Mouse (Mus musculus) intestine, embryonic 16.5 days (tissue): Measurements from ENCODE around the gene Jmjd7. TPM values are rescaled to one million over a fixed set of nuclear protein-coding genes. Genes with fewer than 3 reads are reported as not detected.

Experiments
- ATAC-seq: fragments of 200-750 bp; cut with Nextera tagmentation; 2 replicates; pipeline ENCODE4 v1.8.0; 2017; ENCODE audit warnings: moderate TSS enrichment, moderate library complexity
- H3K27ac ChIP-seq: fragments of 300-500 bp; sonication (generic); 2 replicates; pipeline ENCODE4 v1.5.1; 2014; ENCODE audit warnings: mild to moderate bottlenecking, low read length
- H3K27me3 ChIP-seq: fragments of 300-500 bp; sonication (generic); replicated peaks from 2 replicates; pipeline ENCODE4 v1.6.1; 2014; ENCODE audit warnings: low read length, control low read depth, mixed read lengths; ENCODE audit not compliant: control insufficient read depth, insufficient read depth
- H3K36me3 ChIP-seq: fragments of 300-500 bp; sonication (generic); 2 replicates; pipeline ENCODE4 v1.6.1; 2014; ENCODE audit warnings: low read length, control low read depth; ENCODE audit not compliant: control insufficient read depth, insufficient read depth
- H3K4me1 ChIP-seq: fragments of 300-500 bp; sonication (generic); 2 replicates; pipeline ENCODE4 v1.6.1; 2014; ENCODE audit warnings: low read length, control low read depth, mixed read lengths; ENCODE audit not compliant: control insufficient read depth, insufficient read depth
- H3K4me2 ChIP-seq: fragments of 300-500 bp; sonication (generic); 2 replicates; pipeline ENCODE4 v1.6.1; 2014; ENCODE audit warnings: low read depth, low read length, control low read depth
- H3K4me3 ChIP-seq: fragments of 300-500 bp; sonication (generic); 2 replicates; pipeline ENCODE4 v1.5.1; 2014; ENCODE audit warnings: mild to moderate bottlenecking, low read length
- H3K9ac ChIP-seq: fragments of 300-500 bp; sonication (generic); 2 replicates; pipeline ENCODE4 v1.6.1; 2014; ENCODE audit warnings: low read depth, low read length
- H3K9me3 ChIP-seq: fragments of 300-500 bp; sonication (generic); 2 replicates; pipeline ENCODE4 v1.6.1; 2016; ENCODE audit warnings: low read length, control low read depth; ENCODE audit not compliant: control insufficient read depth
- WGBS: fragments of 180-500 bp; shearing (Covaris S2); extraction: QIAGEN DNeasy Blood & Tissue Kit; methylation state at CpG from one replicate; pipeline ENCODE4 v1.1.7; 2014; 5-methylcytosine and 5-hydroxymethylcytosine counted together
- polyA plus RNA-seq: library from polyadenylated mRNA; unstranded; fragments of >200 nt; fragmentation: Nextera tagmentation; extraction: Ambion mirVana; gene quantifications from 2 replicates; pipeline ENCODE4 v1.2.1, GENCODE M21; 2015

Jmjd7 gene
- polyA plus RNA-seq: 16.1 and 17.4 TPM in 2 replicates

DNA sequence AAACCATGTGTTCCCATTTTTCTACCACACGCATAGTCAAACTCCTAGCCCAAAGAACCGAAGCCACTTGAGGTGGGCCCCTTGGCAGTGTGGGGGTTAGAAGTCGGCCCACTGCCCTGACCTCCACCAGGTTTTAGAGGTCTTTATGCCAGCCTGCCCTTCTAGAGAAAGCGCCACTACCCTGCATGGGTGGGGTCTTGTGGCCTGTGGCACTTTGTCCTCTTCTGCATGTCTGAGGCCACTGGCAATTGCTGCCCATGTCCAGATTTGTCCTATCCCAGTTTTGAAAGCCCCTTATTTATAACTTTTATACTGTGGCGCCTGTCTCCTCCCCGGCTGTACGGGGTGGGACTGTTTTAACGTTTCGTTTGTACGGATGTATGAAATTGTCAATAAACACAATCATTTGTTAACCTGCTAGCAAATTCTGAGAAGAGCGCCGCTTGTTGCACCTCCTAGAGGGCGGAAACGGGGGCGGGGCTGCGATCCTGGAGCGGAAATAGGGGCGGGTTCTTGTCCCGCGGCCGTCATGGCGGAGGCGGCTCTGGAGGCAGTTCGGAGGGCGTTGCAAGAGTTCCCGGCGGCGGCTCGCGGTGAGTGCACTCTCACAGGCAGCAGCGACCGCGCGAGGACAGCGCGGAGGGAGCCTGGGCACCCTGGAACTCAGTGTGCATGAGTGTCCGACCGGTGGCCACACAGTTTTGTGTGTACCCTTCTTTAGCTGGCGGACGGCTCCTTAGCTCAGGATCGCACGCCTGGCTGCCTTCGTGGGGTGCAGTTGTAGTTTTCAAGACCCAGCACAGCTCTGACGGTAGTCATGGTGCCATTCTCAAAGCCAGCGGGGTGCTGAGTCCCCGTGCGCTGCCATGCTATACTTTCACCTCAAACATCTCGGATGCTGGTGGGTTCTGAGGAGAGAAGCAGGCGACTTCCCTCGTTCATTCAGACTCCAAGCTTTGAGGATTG, at the start of gene Jmjd7, which contains the start of gene Gm28042:
Jmjd7 (plus strand) TSS at position 500 of the 966 bp plus-strand sequence.
Gm28042 (plus strand) TSS at position 510 of the 966 bp plus-strand sequence.
- 5% methylated on average over 50 of the region's 50 CpGs for WGBS
- Histone ChIP-seq H3K4me3 (peak within 1 kb of the TSS; percentile 78), H3K9ac (peak within 1 kb of the TSS; percentile 94), H3K4me1 (peaks cover 10% of the 10 kb centered on the region), H3K27me3 (no peaks in the 10 kb centered on the region), H3K9me3 (no peaks in the 10 kb centered on the region), H3K27ac (peak within 1 kb of the TSS; percentile 90), H3K4me2 (peak within 1 kb of the TSS; percentile 54), H3K36me3 (peaks cover 12% of the 10 kb centered on the region)
- ATAC-seq: peak; percentile 94

DNA sequence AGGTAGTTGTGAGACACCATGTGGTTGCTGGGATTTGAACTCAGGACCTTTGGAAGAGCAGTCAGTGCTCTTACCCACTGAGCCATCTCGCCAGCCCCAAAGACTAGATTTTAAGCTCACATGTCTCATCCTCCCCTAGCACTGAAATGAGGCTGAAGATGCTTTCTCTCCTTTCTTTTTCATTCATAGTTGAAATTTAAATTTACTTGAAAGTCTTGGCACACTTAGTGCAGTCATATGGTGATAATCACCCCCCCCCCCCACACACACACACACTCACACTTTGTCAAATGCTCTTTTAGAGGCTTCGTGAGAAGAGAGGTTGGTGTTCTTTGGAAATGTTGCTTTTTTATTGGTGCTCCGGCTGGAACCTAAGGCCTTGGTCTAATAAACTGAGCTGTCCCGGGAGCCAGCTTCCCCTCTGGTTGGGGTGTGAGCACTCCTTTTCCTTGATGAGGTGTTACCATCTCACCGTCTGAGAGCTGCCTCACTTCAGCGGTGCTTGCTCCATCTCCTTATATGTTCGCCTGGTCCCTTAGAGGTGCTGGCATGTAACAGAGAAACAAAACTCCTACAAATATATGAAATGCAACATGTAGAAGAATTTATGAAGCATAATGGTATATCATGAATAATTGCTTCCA, 46.8 kb upstream of the Jmjd7 start:
- H3K27ac ChIP-seq: no peak overlapping the region
- ATAC-seq: no peak
- H3K4me3 ChIP-seq: no peak overlapping the region
- no peaks in the 10 kb centered on the region for H3K4me1 ChIP-seq
- H3K27me3 ChIP-seq: no peaks in the 10 kb centered on the region
- H3K36me3 ChIP-seq: no peaks in the 10 kb centered on the region
- H3K9me3 ChIP-seq: no peaks in the 10 kb centered on the region
- H3K9ac ChIP-seq: no peak overlapping the region
- WGBS: 87% methylated on average over 7 of the region's 7 CpGs
- no peak overlapping the region for H3K4me2 ChIP-seq

DNA sequence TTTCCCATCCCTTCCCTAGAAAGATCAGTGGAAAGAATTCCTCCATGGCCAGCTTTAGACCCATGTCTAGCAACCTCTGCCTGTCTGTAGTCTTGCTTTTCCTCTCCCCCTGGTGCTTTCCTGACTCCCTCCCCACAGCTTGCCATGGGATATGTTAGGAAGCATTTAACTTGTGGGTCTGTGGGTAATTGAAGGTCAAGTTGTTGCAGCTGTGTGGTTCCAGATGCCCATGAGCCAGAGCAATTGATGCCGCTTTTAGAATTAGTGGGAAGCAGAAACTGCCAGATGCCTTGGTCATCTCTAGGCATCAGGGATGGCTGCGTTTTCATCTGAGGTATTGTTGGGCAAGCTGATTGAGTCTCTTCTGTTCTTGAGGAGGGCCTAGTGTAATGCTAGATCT, 45.7 kb upstream of the Jmjd7 start:
- H3K4me1 ChIP-seq: no peaks in the 10 kb centered on the region
- no peak overlapping the region for H3K27ac ChIP-seq
- no peak overlapping the region for H3K4me2 ChIP-seq
- ATAC-seq: no peak
- no peak overlapping the region for H3K4me3 ChIP-seq
- 80% methylated on average over 2 of the region's 2 CpGs for WGBS
- no peaks in the 10 kb centered on the region for H3K27me3 ChIP-seq
- H3K9ac ChIP-seq: no peak overlapping the region
- H3K36me3 ChIP-seq: no peaks in the 10 kb centered on the region
- no peaks in the 10 kb centered on the region for H3K9me3 ChIP-seq

DNA sequence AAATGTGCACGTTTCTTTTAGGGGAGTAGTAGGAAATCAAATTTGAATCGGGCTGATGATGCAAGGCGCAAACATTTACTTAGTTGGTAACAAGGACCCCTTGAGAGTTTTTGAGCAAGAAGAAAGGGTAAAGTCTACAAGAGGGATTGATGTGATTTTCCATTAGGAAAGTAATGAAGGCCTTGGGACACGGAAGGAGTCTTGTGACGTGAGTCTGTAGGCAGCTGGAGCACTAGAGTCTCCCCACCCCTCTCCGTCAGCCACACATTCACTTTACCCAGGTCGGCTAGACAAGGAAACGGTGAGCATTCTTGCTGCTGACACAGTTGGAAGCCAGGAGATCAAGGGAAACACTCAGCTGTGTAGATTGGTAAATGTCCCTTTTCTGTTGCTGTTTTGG, 41.4 kb upstream of the Jmjd7 start:
- Histone ChIP-seq H3K27me3 (no peaks in the 10 kb centered on the region), H3K9me3 (no peaks in the 10 kb centered on the region), H3K9ac (no peak overlapping the region), H3K27ac (no peak overlapping the region), H3K4me3 (no peak overlapping the region), H3K36me3 (no peaks in the 10 kb centered on the region), H3K4me2 (no peak overlapping the region), H3K4me1 (no peaks in the 10 kb centered on the region; the same call in 1 of the 2 replicates)
- 72% methylated on average over 8 of the region's 8 CpGs for WGBS
- ATAC-seq: no peak

DNA sequence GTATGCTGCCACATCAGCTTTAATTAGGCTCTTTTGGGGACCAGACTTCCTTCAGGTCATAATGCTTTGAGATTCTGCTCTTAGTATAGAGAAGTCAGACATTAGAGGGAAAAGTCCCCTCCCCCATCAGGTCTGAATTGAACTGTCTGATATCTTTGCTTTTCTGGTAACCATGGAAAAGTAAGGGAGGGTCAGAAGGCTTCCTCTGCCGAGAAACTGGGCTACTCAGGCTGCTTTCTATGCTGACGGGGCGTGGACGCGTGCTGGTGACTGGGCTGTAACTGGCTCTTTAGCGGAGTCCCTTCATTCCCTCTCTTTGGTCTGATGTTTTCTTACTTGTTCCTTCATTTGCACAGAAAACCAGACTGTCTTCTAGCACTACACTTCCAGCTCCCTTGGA, 40.9 kb upstream of the Jmjd7 start:
- H3K9me3 ChIP-seq: no peaks in the 10 kb centered on the region
- WGBS: 59% methylated on average over 6 of the region's 6 CpGs
- H3K4me3 ChIP-seq: no peak overlapping the region
- ATAC-seq: no peak; the same call in 1 of the 2 replicates
- peaks cover 3% of the 10 kb centered on the region; the same call in 1 of the 2 replicates for H3K4me1 ChIP-seq
- no peak overlapping the region for H3K27ac ChIP-seq
- no peak overlapping the region for H3K9ac ChIP-seq
- H3K27me3 ChIP-seq: no peaks in the 10 kb centered on the region
- no peaks in the 10 kb centered on the region for H3K36me3 ChIP-seq
- no peak overlapping the region for H3K4me2 ChIP-seq

DNA sequence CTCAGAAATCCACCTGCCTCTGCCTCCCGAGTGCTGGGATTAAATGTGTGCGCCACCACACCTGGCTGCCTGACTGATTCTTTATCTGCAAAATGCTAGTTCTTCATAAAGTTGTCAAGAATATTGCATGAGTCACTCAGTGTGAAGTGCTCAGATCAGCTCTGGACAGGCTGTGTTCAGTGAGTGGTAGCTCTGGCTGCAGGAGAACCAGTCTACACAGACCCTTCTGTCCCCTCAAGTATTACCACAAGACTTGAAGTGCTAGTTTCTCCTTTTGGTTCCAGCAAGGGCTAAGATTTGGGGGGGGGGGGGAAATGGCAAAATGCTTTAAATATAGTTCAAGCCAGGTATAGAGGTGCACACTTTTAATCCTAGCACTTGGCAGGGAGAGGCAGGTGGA, 39.8 kb upstream of the Jmjd7 start:
- no peak overlapping the region for H3K4me3 ChIP-seq
- no peak for ATAC-seq
- 0 out of 2 replicates have a peak, but pooled peaks cover 2% of the 10 kb centered on the region for H3K36me3 ChIP-seq
- WGBS: 98% methylated on average over 2 of the region's 2 CpGs
- H3K4me1 ChIP-seq: peaks cover 8% of the 10 kb centered on the region; the same call in 1 of the 2 replicates
- H3K9me3 ChIP-seq: no peaks in the 10 kb centered on the region
- H3K27me3 ChIP-seq: no peaks in the 10 kb centered on the region
- H3K9ac ChIP-seq: no peak overlapping the region
- H3K27ac ChIP-seq: no peak overlapping the region
- H3K4me2 ChIP-seq: no peak overlapping the region

DNA sequence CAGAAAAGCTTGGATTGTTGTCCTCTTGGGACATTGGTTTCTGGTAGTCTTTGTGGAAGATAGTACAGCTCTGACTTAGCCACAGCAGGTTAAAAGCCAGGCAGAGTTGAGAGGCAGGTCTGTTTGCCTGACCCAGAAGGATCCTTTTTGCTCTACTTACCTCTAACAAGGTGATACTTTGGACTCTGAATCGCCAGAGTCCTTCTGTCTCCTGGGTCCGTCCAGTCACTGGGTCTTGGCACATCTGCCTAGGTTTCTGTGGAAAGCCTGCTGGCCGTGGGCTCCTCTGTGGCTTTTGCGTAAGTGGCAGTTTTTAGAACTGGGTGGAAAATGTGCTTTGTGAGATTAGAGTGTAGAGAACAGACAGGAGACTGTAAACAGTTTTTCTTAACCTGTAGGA, 38.3 kb upstream of the Jmjd7 start:
- Histone ChIP-seq H3K36me3 (0 out of 2 replicates have a peak, but pooled peaks cover 2% of the 10 kb centered on the region), H3K9me3 (no peaks in the 10 kb centered on the region), H3K9ac (no peak overlapping the region), H3K4me1 (peaks cover 8% of the 10 kb centered on the region; the same call in 1 of the 2 replicates), H3K27me3 (no peaks in the 10 kb centered on the region), H3K27ac (no peak overlapping the region), H3K4me3 (no peak overlapping the region), H3K4me2 (no peak overlapping the region)
- no peak for ATAC-seq
- WGBS: 82% methylated on average over 4 of the region's 4 CpGs

DNA sequence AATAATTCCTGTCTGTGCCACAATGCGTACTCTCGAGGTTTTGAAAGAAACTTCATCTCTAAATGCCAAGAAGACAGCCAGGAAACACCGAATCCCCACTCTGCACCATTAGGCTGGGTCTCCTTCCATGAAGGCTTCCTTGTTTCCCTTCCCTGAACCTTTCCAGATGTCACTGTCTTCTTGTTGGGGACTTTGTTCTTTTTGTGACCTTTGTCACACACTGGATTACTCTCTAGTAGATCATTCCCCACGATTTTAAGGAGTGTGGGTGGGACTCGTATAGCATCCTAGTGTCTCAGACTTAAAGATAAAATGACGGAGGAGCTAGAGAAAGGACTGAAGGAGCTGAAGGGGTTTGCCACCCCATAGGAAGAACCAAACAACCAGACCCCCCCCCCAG, 36.4 kb upstream of the Jmjd7 start:
- Histone ChIP-seq H3K36me3 (0 out of 2 replicates have a peak, but pooled peaks cover 2% of the 10 kb centered on the region), H3K4me3 (no peak overlapping the region), H3K9me3 (no peaks in the 10 kb centered on the region), H3K4me2 (no peak overlapping the region), H3K27me3 (no peaks in the 10 kb centered on the region), H3K9ac (no peak overlapping the region), H3K4me1 (peaks cover 20% of the 10 kb centered on the region), H3K27ac (0 out of 2 replicates have a peak overlapping the region, but pooled peaks have one; percentile 39)
- WGBS: 73% methylated on average over 6 of the region's 6 CpGs
- 0 out of 2 replicates have a peak, but pooled peaks have one; percentile 33 for ATAC-seq

DNA sequence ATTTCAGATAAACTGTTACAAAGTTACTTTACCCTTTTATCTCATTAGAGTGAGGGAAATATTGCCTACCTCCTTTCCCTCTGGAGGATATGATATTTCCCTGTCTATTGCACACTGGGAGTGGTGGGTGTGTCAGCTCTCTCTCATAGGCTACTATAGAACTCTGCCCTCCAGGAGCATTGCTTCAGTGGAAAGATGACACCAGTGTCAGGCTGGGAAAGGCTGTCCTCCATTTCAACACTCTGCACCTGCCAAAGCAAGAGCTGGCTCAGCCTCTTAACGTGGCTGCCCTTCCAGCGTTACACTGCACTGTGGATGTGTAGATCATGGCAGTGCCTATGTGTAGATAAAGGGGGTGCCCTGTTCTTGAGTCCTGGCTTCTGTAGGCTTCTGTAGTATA, 34.9 kb upstream of the Jmjd7 start:
- no peak overlapping the region for H3K4me2 ChIP-seq
- no peak overlapping the region for H3K4me3 ChIP-seq
- ATAC-seq: peak; percentile 87
- peaks cover 24% of the 10 kb centered on the region for H3K4me1 ChIP-seq
- H3K36me3 ChIP-seq: 0 out of 2 replicates have a peak, but pooled peaks cover 2% of the 10 kb centered on the region
- no peaks in the 10 kb centered on the region for H3K27me3 ChIP-seq
- 75% methylated on average over 2 of the region's 2 CpGs for WGBS
- H3K27ac ChIP-seq: no peak overlapping the region
- H3K9me3 ChIP-seq: no peaks in the 10 kb centered on the region
- no peak overlapping the region for H3K9ac ChIP-seq
